Mouse (Mus musculus): ENCODE data around the gene Atoh8. TPM values are rescaled to one million over a fixed set of nuclear protein-coding genes. Genes with fewer than 3 reads are reported as not detected.

Atoh8 gene
- total RNA-seq, 1 experiment from 2014 or later: 5.7 TPM

DNA sequence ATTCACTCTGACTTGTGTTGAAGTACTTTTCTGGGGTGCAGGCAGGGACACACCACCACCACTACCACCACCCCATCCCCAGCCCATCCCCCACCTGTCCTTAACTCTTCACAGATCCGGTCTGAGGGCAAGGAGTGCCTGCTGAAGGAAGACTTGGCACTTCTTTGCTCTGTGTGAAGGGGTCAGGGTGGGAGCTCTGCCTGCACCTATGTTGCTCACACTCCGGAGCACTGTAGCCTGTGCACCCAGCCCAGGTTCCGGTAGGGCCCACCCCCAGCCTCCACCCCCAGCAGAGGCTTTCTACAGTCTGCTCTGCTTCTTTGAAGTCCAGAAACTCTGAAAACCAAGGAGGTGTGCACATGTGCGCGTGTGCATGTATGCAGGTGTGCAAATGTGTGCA, 44.8 kb downstream of the Atoh8 start:
- no peak for DNase-seq

DNA sequence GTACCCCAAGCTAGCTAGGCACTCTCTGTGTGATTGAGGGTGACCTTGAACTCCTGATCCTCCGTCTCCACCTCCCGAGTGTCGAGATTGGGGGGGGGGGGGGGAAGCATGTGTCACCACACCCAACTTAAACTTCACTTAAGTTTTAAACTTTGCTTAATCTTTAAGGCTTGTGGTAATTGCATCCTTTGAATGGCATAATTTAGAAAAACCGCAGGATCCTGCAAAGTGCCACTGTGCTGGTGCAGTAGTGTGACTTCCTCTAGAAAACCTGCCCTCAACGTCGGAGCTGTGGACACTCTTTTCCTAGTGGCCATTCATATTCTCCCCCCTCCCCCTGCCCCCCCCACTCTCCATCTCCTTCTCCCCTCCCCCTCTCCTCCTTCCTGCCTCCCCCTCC, 45.3 kb downstream of the Atoh8 start:
- DNase-seq: no peak

- peak; percentile 35 for DNase-seq
These were observed 46.1 kb downstream of the Atoh8 start for GRCm38 (mm10) chr6:72189061-72189863.

DNA sequence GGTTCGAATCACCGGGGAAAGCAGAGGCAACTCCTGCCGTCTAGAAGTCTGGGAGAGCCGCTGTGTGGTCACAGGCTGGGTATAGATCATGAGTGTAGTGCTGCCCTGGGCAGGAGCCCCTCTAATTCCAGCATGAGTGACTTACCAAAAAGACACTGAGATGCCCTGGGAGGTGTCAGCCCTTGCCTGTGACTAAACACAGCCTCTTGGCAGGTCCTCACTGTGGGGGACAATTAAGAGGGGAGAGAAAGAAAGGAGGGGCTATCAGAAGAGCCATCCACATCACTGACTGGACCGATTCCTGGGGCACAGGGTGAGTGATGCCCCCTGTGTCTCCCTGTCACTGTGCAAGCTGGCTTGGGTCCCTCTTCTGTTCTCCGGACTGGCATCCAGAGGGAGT, 48.6 kb downstream of the Atoh8 start:
- DNase-seq: no peak

GRCm38 (mm10) chr6:72185893-72186490, 49.4 kb downstream of the Atoh8 start:
- DNase-seq: peak; percentile 86

DNA sequence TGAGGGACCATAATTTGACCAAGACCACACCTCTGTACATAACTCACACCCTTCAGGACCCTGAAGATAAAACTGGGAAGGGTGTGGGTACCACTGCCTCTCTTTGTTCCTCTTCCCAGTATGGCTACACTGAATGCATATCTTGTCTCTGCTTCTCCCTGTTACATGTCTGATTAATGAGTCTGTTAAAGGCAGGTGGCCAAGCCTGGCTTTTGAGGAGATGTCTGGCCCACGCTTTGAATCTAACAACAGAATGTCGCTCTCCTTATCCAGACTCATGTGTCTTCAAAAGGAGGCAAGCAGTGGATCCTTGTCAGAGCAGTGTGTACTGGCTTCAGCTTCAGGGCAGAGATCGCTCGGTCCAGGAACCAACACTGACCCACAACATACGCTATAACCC, 50.8 kb downstream of the Atoh8 start:
- no peak for DNase-seq

- DNase-seq: no peak
These were observed 55.5 kb downstream of the Atoh8 start for GRCm38 (mm10) chr6:72179562-72180502.

GRCm38 (mm10) chr6:72179006-72179405, 56.4 kb downstream of the Atoh8 start:
- DNase-seq: no peak

- DNase-seq: no peak
These were observed 58.0 kb downstream of the Atoh8 start for GRCm38 (mm10) chr6:72177417-72177816.

DNA sequence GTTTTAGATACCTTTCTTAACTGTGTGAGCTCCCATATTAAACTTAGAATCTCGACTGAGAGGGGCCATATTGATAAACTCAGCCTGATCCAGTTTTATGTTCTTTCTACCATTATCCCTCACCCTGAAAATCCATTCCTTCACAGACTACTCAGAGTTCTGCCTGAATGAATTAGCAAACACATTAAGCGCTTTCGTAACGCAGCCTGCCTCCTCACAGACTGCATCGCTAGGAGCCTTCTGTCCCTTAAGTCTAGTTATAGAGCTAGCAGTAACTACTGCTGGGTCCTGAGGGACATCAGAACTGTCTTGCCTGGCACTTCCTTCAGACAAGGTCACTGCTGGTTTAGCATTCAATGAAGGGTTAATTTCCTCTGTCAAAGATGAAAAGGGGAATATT, 59.4 kb downstream of the Atoh8 start:
- no peak for DNase-seq

- no peak for DNase-seq
These were observed 60.0 kb downstream of the Atoh8 start for GRCm38 (mm10) chr6:72175419-72175818.

DNA sequence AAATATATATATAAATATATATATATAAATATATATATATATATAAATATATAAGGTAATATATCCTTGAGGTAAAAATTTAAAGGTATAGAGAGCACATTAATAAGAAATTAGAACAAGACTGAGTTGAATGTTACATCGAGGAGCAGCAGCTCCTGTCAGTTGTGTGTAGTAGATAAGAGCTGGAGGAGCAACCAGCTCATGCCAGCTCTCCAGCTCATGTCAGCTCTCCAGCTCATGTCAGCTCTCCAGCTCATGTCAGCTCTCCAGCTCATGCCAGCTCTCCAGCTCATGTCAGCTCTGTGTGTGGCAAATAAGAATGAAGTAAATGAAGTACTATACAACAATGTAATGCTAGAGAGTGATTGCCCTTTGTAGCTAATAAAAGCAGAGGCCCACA, 62.0 kb downstream of the Atoh8 start:
- DNase-seq: no peak

DNA sequence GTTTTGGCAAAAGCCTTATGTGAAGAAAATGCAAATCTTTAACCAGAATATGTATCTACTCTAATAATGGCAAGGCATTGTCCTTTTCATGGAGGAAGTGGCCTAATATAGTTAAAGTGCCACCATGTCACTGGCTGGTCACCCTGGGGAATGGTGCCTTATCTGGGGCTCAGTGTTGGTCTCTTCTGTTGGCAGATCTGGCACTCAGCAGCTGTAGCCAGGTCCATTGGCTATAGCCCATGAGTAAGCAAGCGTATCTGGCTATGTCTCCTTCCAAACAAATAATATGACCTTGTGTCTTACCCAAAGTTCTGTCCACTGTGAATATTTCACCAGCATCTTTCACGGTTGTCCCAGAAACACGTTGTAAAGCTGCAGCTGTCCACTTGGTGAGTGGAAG, 64.0 kb downstream of the Atoh8 start:
- no peak for DNase-seq

- DNase-seq: no peak
These were observed 69.5 kb downstream of the Atoh8 start for GRCm38 (mm10) chr6:72165907-72166306.

DNA sequence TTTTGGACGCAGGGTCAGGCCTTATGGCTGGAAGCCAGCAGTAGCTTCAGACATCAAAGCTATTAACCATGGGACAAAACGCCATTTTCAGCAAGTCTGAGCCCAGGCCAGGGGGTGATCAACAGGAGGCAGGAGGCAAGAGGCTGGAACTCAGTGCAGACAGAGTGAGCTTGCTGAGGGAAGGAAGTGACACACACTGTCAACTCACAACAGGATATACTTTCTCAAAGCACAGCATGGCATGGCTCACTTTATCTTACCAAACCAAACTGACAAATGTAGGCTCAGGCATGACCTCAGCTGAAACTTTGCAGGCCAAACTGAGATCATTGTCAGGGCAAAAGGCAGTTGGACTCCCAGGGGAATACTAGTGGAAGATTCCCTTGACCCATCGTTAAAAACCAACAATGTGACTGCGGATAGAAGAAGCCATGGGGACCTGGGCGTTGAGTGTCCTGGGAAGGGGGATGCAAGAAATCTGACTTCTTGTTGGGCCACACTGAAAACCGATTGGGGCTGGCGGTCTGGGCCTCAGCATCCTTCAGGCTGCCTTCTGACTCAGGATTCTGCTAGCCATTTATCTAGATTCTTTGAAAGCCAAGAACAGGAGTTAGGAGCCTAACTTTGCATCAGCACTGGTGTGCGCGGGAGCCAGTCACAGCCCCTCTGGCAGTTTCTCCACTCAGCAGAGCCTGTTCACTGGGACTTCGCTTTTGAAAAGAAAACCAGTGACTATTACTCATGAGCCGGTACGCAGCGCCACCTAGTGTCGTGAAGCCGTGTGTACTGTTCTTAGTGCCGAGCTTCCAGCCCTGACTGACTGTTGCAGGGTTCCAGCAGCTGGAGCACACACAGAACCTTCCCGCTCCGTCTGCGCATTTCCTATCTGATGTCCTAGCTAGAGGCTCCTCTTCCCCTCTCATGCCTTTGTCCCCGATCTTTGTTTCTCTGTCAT, 70.8 kb downstream of the Atoh8 start:
- peak; percentile 92 for DNase-seq

DNA sequence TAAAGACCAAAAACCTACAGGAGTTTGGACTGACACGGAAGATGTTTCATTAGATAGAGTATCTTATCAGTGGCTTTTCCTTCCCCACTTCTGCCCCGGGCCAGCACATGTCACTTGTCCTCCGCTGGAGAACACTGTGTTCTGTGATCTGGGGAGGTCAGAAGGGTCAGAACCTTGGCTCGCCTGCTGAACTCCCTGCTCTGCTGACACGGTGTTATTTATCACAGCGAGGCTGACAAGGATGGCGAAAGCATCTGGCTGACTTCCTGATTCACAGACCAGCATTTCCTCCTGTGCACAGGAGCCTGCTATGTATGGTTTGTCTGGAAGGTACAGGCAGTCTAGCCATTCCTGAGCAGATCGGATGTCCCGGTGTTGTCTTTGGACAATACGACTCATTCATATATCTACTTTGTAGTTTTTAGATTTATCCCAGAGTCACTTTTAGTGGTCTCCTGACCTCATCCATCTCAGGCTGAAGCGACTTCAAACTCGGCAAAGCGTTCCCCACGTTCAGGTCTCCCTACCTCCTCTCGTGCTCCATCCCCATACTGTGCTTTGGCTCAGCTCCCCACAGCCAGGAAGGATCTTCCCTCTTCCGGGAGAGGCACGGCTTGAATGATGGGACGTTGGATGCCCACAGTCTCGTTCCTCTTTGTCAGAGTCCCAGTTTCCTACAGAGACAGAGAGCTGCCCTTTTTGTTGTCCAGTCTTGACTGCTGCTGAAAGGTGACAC, 73.1 kb downstream of the Atoh8 start:
- DNase-seq: peak; percentile 88

- DNase-seq: no peak
These were observed 73.6 kb downstream of the Atoh8 start for GRCm38 (mm10) chr6:72161751-72162150.

DNA sequence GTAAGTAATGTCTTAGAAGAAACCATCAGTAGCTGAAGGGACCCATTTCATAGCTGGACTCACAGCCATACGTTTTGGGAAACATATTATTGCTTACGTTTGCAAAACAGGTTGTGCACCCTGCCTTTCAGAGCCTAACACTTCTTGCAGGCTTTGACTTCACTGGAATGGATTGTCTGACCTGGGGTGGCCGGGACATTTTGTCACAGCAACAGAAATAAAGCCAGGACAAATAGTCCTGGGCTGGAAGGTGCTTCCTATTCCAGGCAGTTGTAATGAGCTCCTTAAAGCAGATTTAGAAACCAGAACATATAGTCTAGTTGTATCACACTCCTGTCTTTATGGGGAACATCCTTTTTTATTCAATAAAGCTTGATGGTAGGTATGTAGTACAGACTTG, 74.4 kb downstream of the Atoh8 start:
- DNase-seq: no peak

DNA sequence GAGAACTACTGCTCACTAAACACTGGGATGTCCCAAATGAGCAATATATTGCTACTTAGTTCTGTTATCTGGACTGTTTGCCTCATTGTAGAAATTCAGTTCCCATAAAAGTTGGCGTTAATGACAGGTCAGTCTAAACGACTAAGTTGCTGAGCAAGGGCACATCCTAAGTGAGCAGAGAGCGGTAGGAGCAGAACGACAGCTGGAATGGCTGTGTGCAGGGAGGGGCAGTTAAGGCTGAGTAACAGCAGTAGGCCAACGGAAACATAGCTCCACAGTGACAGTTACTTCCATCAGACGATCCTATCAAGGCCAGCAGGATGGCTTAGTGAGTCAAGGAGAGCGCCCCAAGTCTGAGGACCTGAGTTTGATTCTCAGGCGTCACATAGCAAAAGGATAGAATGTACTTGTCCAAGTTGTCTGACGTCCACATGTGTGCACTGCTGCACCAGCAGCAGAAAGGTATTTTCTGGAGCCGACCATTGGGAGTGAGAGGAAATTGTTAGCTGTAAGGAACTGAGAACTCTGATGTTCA, 75.4 kb downstream of the Atoh8 start:
- DNase-seq: peak; percentile 40

GRCm38 (mm10) chr6:72158966-72159764, 76.2 kb downstream of the Atoh8 start:
- DNase-seq: no peak

All from adrenal gland, postnatal 14 days (tissue).